Mouse (Mus musculus): ENCODE results near the gene Nme8.

GRCm38 (mm10) chr13:19640203-19640851 lies 57.3 kb downstream of the Nme8 start:
- TF ChIP-seq CTCF (IDR thresholded peaks at IDR 0.05; ENCODE audit: low read depth, low read length) (no peak), GATA2 (IDR thresholded peaks at IDR 0.05; ENCODE audit: borderline replicate concordance, low read depth, low read length) (no peak)
